In the genomic region with DNA sequence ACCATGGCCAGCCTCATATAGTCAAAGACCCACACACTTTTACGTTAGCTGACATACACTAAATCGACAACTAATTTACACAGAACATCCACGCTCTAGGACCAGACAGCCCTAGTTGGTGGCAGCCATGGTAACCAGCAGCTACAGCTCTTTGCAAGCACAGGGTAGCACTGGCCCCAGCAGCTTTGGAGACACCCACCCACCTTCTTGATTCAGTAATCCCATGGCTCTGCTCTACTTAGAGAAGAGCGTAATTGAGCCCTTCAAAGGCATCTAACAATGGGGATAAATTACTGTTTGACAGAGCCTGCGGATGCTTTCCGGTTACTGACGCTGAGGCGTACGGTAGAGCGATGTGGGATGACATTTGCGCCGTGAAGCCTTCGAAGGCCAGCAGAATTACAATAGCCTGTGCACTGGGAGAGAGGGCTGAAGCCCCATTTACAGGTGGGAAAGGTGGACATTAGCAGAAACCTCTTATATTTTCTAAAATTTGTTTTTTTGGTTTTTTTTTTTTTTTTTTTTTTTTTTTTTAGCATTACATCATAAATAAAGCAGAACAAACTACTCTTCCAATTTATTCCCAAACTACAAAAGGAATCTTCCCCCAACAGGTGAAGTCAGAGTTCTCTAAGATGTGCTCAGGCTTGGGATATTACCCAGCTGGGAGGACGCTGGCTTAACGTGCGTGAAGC, we compare ENCODE assay signal across 14 mouse cellular contexts.
DNase-seq lines count a peak whose midpoint lies in the region; ATAC-seq and TF ChIP-seq lines count a peak whose summit lies in the region.
"Had no signal": no experiment of that assay in that cellular context is flagged by ENCODE, and none has a peak within 500 bp of the region (broad histone marks: within the 10 kb centered on the region; RNA-seq: fewer than 3 reads in every experiment).

No protein-coding gene starts in this region.

- H3K27ac ChIP-seq in hindbrain, postnatal 0 days: no peak overlapping the region
- no peak overlapping the region for H3K27ac ChIP-seq in hindbrain, embryonic 12.5 days
- no peak overlapping the region for H3K27ac ChIP-seq in midbrain, postnatal 0 days (ENCODE audit: low read depth, low read length)
- H3K27ac ChIP-seq: hindbrain, embryonic 14.5 days; liver, embryonic 14.5 days; macrophage had no signal

- 69% methylated on average over 16 of the region's 16 CpGs for WGBS in hindbrain, postnatal 0 days
- 80% methylated on average over 16 of the region's 16 CpGs for WGBS in hindbrain, embryonic 12.5 days
- WGBS in midbrain, postnatal 0 days: 48% methylated on average over 16 of the region's 16 CpGs

- no peaks in the 10 kb centered on the region for H3K4me1 ChIP-seq in hindbrain, postnatal 0 days (ENCODE audit: insufficient read depth, low read length)
- H3K4me1 ChIP-seq in hindbrain, embryonic 12.5 days: peaks cover 20% of the 10 kb centered on the region
- peaks cover 3% of the 10 kb centered on the region; the same call in 1 of the 2 replicates for H3K4me1 ChIP-seq in midbrain, postnatal 0 days (ENCODE audit: insufficient read depth, low read length)

- TF ChIP-seq CTCF in hindbrain, postnatal 0 days (IDR thresholded peaks at IDR 0.05; ENCODE audit: low read depth): no peak
- TF ChIP-seq CTCF in midbrain, postnatal 0 days (IDR thresholded peaks at IDR 0.05): no peak

- no peaks in the 10 kb centered on the region for H3K9me3 ChIP-seq in hindbrain, postnatal 0 days (ENCODE audit: low read length)
- no peaks in the 10 kb centered on the region for H3K9me3 ChIP-seq in hindbrain, embryonic 12.5 days (replicated peaks)
- no peaks in the 10 kb centered on the region for H3K9me3 ChIP-seq in midbrain, postnatal 0 days (ENCODE audit: low read length)
- H3K9me3 ChIP-seq: heart, embryonic 12.5 days had no signal

- no peak overlapping the region for H3K4me3 ChIP-seq in hindbrain, postnatal 0 days (ENCODE audit: low read length)
- H3K4me3 ChIP-seq in hindbrain, embryonic 12.5 days: no peak overlapping the region
- H3K4me3 ChIP-seq in midbrain, postnatal 0 days (ENCODE audit: low read depth, low read length): no peak overlapping the region
- H3K4me3 ChIP-seq: heart, embryonic 12.5 days had no signal

- H3K36me3 ChIP-seq in hindbrain, postnatal 0 days (ENCODE audit: insufficient read depth, low read length): no peaks in the 10 kb centered on the region
- no peaks in the 10 kb centered on the region for H3K36me3 ChIP-seq in hindbrain, embryonic 12.5 days
- H3K36me3 ChIP-seq in midbrain, postnatal 0 days (ENCODE audit: insufficient read depth, low read length): no peaks in the 10 kb centered on the region
- H3K36me3 ChIP-seq: heart, embryonic 12.5 days had no signal

- no peak overlapping the region for H3K9ac ChIP-seq in hindbrain, postnatal 0 days (replicated peaks; ENCODE audit: low read length)
- H3K9ac ChIP-seq in hindbrain, embryonic 12.5 days: no peak overlapping the region
- H3K9ac ChIP-seq in midbrain, postnatal 0 days (replicated peaks; ENCODE audit: low read length, poor library complexity, severe bottlenecking): no peak overlapping the region
- H3K9ac ChIP-seq: heart, embryonic 12.5 days; hindbrain, embryonic 14.5 days; liver, embryonic 14.5 days had no signal

- ATAC-seq in hindbrain, postnatal 0 days: peak; percentile 61
- ATAC-seq in hindbrain, embryonic 12.5 days (ENCODE audit: low FRiP score): no peak
- peak; percentile 70 for ATAC-seq in midbrain, postnatal 0 days (ENCODE audit: low FRiP score)
- ATAC-seq: Patski had no signal

- no peaks in the 10 kb centered on the region for H3K27me3 ChIP-seq in hindbrain, postnatal 0 days (ENCODE audit: insufficient read depth, low read length)
- H3K27me3 ChIP-seq in hindbrain, embryonic 12.5 days: no peaks in the 10 kb centered on the region
- no peaks in the 10 kb centered on the region for H3K27me3 ChIP-seq in midbrain, postnatal 0 days (ENCODE audit: insufficient read depth, low read length)
- H3K27me3 ChIP-seq: Patski had no signal

- no peak for DNase-seq in hindbrain, postnatal 0 days (ENCODE audit: low spot score)
- peak; percentile 81 for DNase-seq in brain, adult 2 months (ENCODE audit: low read depth, low spot score)
- DNase-seq in layer of hippocampus, adult 9-11 months: peak; percentile 57
- DNase-seq in midbrain, postnatal 0 days (ENCODE audit: low spot score): no peak
- no peak for DNase-seq in cerebellum, adult 11-12 months
- DNase-seq in MN1 (ENCODE audit: low spot score): no peak
- no peak for DNase-seq in gastrocnemius, postnatal 25 days
- DNase-seq: cerebellum, adult 9-10 months had no signal

- no peak overlapping the region for H3K4me2 ChIP-seq in hindbrain, postnatal 0 days (ENCODE audit: low read depth, low read length)
- no peak overlapping the region for H3K4me2 ChIP-seq in hindbrain, embryonic 12.5 days (replicated peaks)
- no peak overlapping the region for H3K4me2 ChIP-seq in midbrain, postnatal 0 days (ENCODE audit: low read depth, low read length, poor library complexity, severe bottlenecking)
- H3K4me2 ChIP-seq: heart, embryonic 12.5 days; hindbrain, embryonic 14.5 days had no signal

Comparison
In these comparisons a context has a peak if more than half of its experiments do, and no peak if none do; other contexts are left out.
1. DNase-seq: peak in brain, adult 2 months (single experiment) and layer of hippocampus, adult 9-11 months (single experiment); none in hindbrain, postnatal 0 days (single experiment), midbrain, postnatal 0 days (single experiment), cerebellum, adult 11-12 months (single experiment), MN1 (single experiment) and gastrocnemius, postnatal 25 days (single experiment).